Mouse (Mus musculus): ENCODE data around the gene Olfr598. TPM values are rescaled to one million over a fixed set of nuclear protein-coding genes. Genes with fewer than 3 reads are reported as not detected.
"Not testable (repeated sequence)": the region's sequence is repeated elsewhere in the genome, so short reads cannot be mapped to it uniquely, and the experiment has no call there.

The Olfr598 gene
- not detected in 2 replicates for total RNA-seq (2014; rRNA removed)
- polyA plus RNA-seq (2015; fragmentation: Nextera tagmentation; extraction: Ambion mirVana): not detected in 2 replicates

GRCm38 (mm10) chr7:103323268-103323667 lies at the start of gene Olfr598:
TSS of gene Olfr598 (plus strand) at chr7:103323568.
- H3K4me3 ChIP-seq (ENCODE audit: low read length): no peak within 1 kb of the TSS
- no peaks in the 10 kb centered on the region for H3K36me3 ChIP-seq (ENCODE audit: insufficient read depth, low read length)
- no peaks in the 10 kb centered on the region for H3K4me1 ChIP-seq (ENCODE audit: insufficient read depth, low read length)
- no peak within 1 kb of the TSS for H3K4me2 ChIP-seq (ENCODE audit: low read depth, low read length)
- ATAC-seq (no peak), DNase-seq (ENCODE audit: low spot score) (no peak)
- no peaks in the 10 kb centered on the region for H3K27me3 ChIP-seq (ENCODE audit: insufficient read depth, low read length)
- no peak for TF ChIP-seq CTCF (IDR thresholded peaks at IDR 0.05; ENCODE audit: low read depth)
- no peak within 1 kb of the TSS for H3K27ac ChIP-seq
- H3K9me3 ChIP-seq (ENCODE audit: low read length): no peaks in the 10 kb centered on the region
- H3K9ac ChIP-seq (replicated peaks; ENCODE audit: low read length): no peak within 1 kb of the TSS

GRCm38 (mm10) chr7:103305348-103305747 lies 18.0 kb upstream of the Olfr598 start, which contains the start of gene Olfr596:
TSS of gene Olfr596 (plus strand) at chr7:103305648.
- not testable (repeated sequence) for H3K36me3 ChIP-seq (ENCODE audit: insufficient read depth, low read length); H3K9ac ChIP-seq (replicated peaks; ENCODE audit: low read length); H3K27me3 ChIP-seq (ENCODE audit: insufficient read depth, low read length); H3K27ac ChIP-seq; ATAC-seq; H3K4me2 ChIP-seq (ENCODE audit: low read depth, low read length); DNase-seq (ENCODE audit: low spot score); H3K4me1 ChIP-seq (ENCODE audit: insufficient read depth, low read length); H3K4me3 ChIP-seq (ENCODE audit: low read length); H3K9me3 ChIP-seq (ENCODE audit: low read length)
- WGBS: 79% methylated on average over 2 of the region's 2 CpGs

GRCm38 (mm10) chr7:103316015-103316414 lies 7.4 kb upstream of the Olfr598 start, which contains the start of gene Olfr597:
TSS of gene Olfr597 (plus strand) at chr7:103316315.
- H3K27me3 ChIP-seq (ENCODE audit: insufficient read depth, low read length); H3K4me2 ChIP-seq (ENCODE audit: low read depth, low read length); H3K9ac ChIP-seq (replicated peaks; ENCODE audit: low read length); DNase-seq (ENCODE audit: low spot score); H3K36me3 ChIP-seq (ENCODE audit: insufficient read depth, low read length); H3K9me3 ChIP-seq (ENCODE audit: low read length); ATAC-seq; H3K4me3 ChIP-seq (ENCODE audit: low read length); H3K4me1 ChIP-seq (ENCODE audit: insufficient read depth, low read length); H3K27ac ChIP-seq: not testable (repeated sequence)
- WGBS: 85% methylated on average over 2 of the region's 2 CpGs

GRCm38 (mm10) chr7:103335617-103336016 lies 12.2 kb downstream of the Olfr598 start, which contains the start of gene Olfr599:
TSS of gene Olfr599 (plus strand) at chr7:103335917.
- no peak within 1 kb of the TSS for H3K4me2 ChIP-seq (ENCODE audit: low read depth, low read length)
- TF ChIP-seq CTCF (IDR thresholded peaks at IDR 0.05; ENCODE audit: low read depth): no peak
- H3K9me3 ChIP-seq (ENCODE audit: low read length): no peaks in the 10 kb centered on the region
- no peaks in the 10 kb centered on the region for H3K4me1 ChIP-seq (ENCODE audit: insufficient read depth, low read length)
- no peak within 1 kb of the TSS for H3K4me3 ChIP-seq (ENCODE audit: low read length)
- no peak within 1 kb of the TSS for H3K9ac ChIP-seq (replicated peaks; ENCODE audit: low read length)
- ATAC-seq (no peak), DNase-seq (ENCODE audit: low spot score) (no peak)
- H3K27me3 ChIP-seq (ENCODE audit: insufficient read depth, low read length): no peaks in the 10 kb centered on the region
- no peak within 1 kb of the TSS for H3K27ac ChIP-seq
- WGBS: 93% methylated on average over 1 of the region's 1 CpGs
- H3K36me3 ChIP-seq (ENCODE audit: insufficient read depth, low read length): no peaks in the 10 kb centered on the region

GRCm38 (mm10) chr7:103349569-103349968 lies 26.2 kb downstream of the Olfr598 start, which contains the start of gene Olfr600:
TSS of gene Olfr600 (minus strand) at chr7:103349669.
- ATAC-seq: no peak
- TF ChIP-seq CTCF (IDR thresholded peaks at IDR 0.05; ENCODE audit: low read depth): no peak
- no peak for DNase-seq (ENCODE audit: low spot score)
- no peak within 1 kb of the TSS for H3K4me3 ChIP-seq (ENCODE audit: low read length)
- H3K36me3 ChIP-seq (ENCODE audit: insufficient read depth, low read length): no peaks in the 10 kb centered on the region
- no peak within 1 kb of the TSS for H3K4me2 ChIP-seq (ENCODE audit: low read depth, low read length)
- H3K9me3 ChIP-seq (ENCODE audit: low read length): no peaks in the 10 kb centered on the region
- no peaks in the 10 kb centered on the region for H3K4me1 ChIP-seq (ENCODE audit: insufficient read depth, low read length)
- no peak within 1 kb of the TSS for H3K9ac ChIP-seq (replicated peaks; ENCODE audit: low read length)
- H3K27me3 ChIP-seq (ENCODE audit: insufficient read depth, low read length): no peaks in the 10 kb centered on the region
- H3K27ac ChIP-seq: no peak within 1 kb of the TSS

GRCm38 (mm10) chr7:103362555-103362954 lies 39.2 kb downstream of the Olfr598 start, which contains the start of gene Olfr601:
TSS of gene Olfr601 (minus strand) at chr7:103362655.
- ATAC-seq: no peak
- no peak within 1 kb of the TSS for H3K4me3 ChIP-seq (ENCODE audit: low read length)
- no peak within 1 kb of the TSS for H3K9ac ChIP-seq (replicated peaks; ENCODE audit: low read length)
- 93% methylated on average over 1 of the region's 1 CpGs for WGBS
- H3K27ac ChIP-seq: no peak within 1 kb of the TSS
- no peak for TF ChIP-seq CTCF (IDR thresholded peaks at IDR 0.05; ENCODE audit: low read depth)
- H3K9me3 ChIP-seq (ENCODE audit: low read length): no peaks in the 10 kb centered on the region
- DNase-seq (ENCODE audit: low spot score): no peak
- H3K4me2 ChIP-seq (ENCODE audit: low read depth, low read length): no peak within 1 kb of the TSS
- no peaks in the 10 kb centered on the region for H3K4me1 ChIP-seq (ENCODE audit: insufficient read depth, low read length)
- H3K27me3 ChIP-seq (ENCODE audit: insufficient read depth, low read length): no peaks in the 10 kb centered on the region
- no peaks in the 10 kb centered on the region for H3K36me3 ChIP-seq (ENCODE audit: insufficient read depth, low read length)

Other genes with a start within 250 kb of the Olfr598 start
- gene Olfr584, start 241.7 kb upstream of the Olfr598 start, total RNA-seq (2014; rRNA removed): not detected in 2 replicates
- not detected in 2 replicates for gene Olfr584, start 241.7 kb upstream of the Olfr598 start, polyA plus RNA-seq (2015; fragmentation: Nextera tagmentation; extraction: Ambion mirVana)
- not detected in 2 replicates for gene Olfr585, start 225.8 kb upstream of the Olfr598 start, total RNA-seq (2014; rRNA removed)
- gene Olfr585, start 225.8 kb upstream of the Olfr598 start, polyA plus RNA-seq (2015; fragmentation: Nextera tagmentation; extraction: Ambion mirVana): not detected in 2 replicates
- not detected in 2 replicates for gene Olfr586, start 197.9 kb upstream of the Olfr598 start, total RNA-seq (2014; rRNA removed)
- not detected in 2 replicates for gene Olfr586, start 197.9 kb upstream of the Olfr598 start, polyA plus RNA-seq (2015; fragmentation: Nextera tagmentation; extraction: Ambion mirVana)
- not detected in 2 replicates for gene Olfr588-ps1, start 182.7 kb upstream of the Olfr598 start, total RNA-seq (2014; rRNA removed)
- gene Olfr588-ps1, start 182.7 kb upstream of the Olfr598 start, polyA plus RNA-seq (2015; fragmentation: Nextera tagmentation; extraction: Ambion mirVana): not detected in 2 replicates
- gene Olfr589, start 167.2 kb upstream of the Olfr598 start, total RNA-seq (2014; rRNA removed): not detected in 2 replicates
- not detected in 2 replicates for gene Olfr589, start 167.2 kb upstream of the Olfr598 start, polyA plus RNA-seq (2015; fragmentation: Nextera tagmentation; extraction: Ambion mirVana)
- gene Olfr591, start 145.2 kb upstream of the Olfr598 start, total RNA-seq (2014; rRNA removed): not detected in 2 replicates
- gene Olfr591, start 145.2 kb upstream of the Olfr598 start, polyA plus RNA-seq (2015; fragmentation: Nextera tagmentation; extraction: Ambion mirVana): not detected in 2 replicates
- not detected in 2 replicates for gene Olfr592, start 138.8 kb upstream of the Olfr598 start, total RNA-seq (2014; rRNA removed)
- gene Olfr592, start 138.8 kb upstream of the Olfr598 start, polyA plus RNA-seq (2015; fragmentation: Nextera tagmentation; extraction: Ambion mirVana): not detected in 2 replicates
- gene Olfr593, start 111.7 kb upstream of the Olfr598 start, total RNA-seq (2014; rRNA removed): not detected in 2 replicates
- gene Olfr593, start 111.7 kb upstream of the Olfr598 start, polyA plus RNA-seq (2015; fragmentation: Nextera tagmentation; extraction: Ambion mirVana): not detected in 2 replicates
- not detected in 2 replicates for gene Olfr594, start 106.6 kb upstream of the Olfr598 start, total RNA-seq (2014; rRNA removed)
- not detected in 2 replicates for gene Olfr594, start 106.6 kb upstream of the Olfr598 start, polyA plus RNA-seq (2015; fragmentation: Nextera tagmentation; extraction: Ambion mirVana)
- gene Usp17ld, start 71.1 kb upstream of the Olfr598 start, total RNA-seq (2014; rRNA removed): not detected in 2 replicates
- gene Usp17ld, start 71.1 kb upstream of the Olfr598 start, polyA plus RNA-seq (2015; fragmentation: Nextera tagmentation; extraction: Ambion mirVana): not detected in 2 replicates
- not detected in 2 replicates for gene Olfr596, start 17.9 kb upstream of the Olfr598 start, total RNA-seq (2014; rRNA removed)
- not detected in 2 replicates for gene Olfr596, start 17.9 kb upstream of the Olfr598 start, polyA plus RNA-seq (2015; fragmentation: Nextera tagmentation; extraction: Ambion mirVana)
- gene Olfr597, start 7.3 kb upstream of the Olfr598 start, total RNA-seq (2014; rRNA removed): not detected in 2 replicates
- not detected in 2 replicates for gene Olfr597, start 7.3 kb upstream of the Olfr598 start, polyA plus RNA-seq (2015; fragmentation: Nextera tagmentation; extraction: Ambion mirVana)
- not detected in 2 replicates for gene Olfr599, start 12.3 kb downstream of the Olfr598 start, total RNA-seq (2014; rRNA removed)
- gene Olfr599, start 12.3 kb downstream of the Olfr598 start, polyA plus RNA-seq (2015; fragmentation: Nextera tagmentation; extraction: Ambion mirVana): not detected in 2 replicates
- not detected in 2 replicates for gene Olfr600, start 26.1 kb downstream of the Olfr598 start, total RNA-seq (2014; rRNA removed)
- not detected in 2 replicates for gene Olfr600, start 26.1 kb downstream of the Olfr598 start, polyA plus RNA-seq (2015; fragmentation: Nextera tagmentation; extraction: Ambion mirVana)
- gene Olfr601, start 39.1 kb downstream of the Olfr598 start, total RNA-seq (2014; rRNA removed): not detected in 2 replicates
- gene Olfr601, start 39.1 kb downstream of the Olfr598 start, polyA plus RNA-seq (2015; fragmentation: Nextera tagmentation; extraction: Ambion mirVana): not detected in 2 replicates
- not detected in 2 replicates for gene Olfr603, start 62.6 kb downstream of the Olfr598 start, total RNA-seq (2014; rRNA removed)
- not detected in 2 replicates for gene Olfr603, start 62.6 kb downstream of the Olfr598 start, polyA plus RNA-seq (2015; fragmentation: Nextera tagmentation; extraction: Ambion mirVana)
- gene Usp17lc, start 91.5 kb downstream of the Olfr598 start, total RNA-seq (2014; rRNA removed): not detected in 2 replicates
- gene Usp17lc, start 91.5 kb downstream of the Olfr598 start, polyA plus RNA-seq (2015; fragmentation: Nextera tagmentation; extraction: Ambion mirVana): not detected in 2 replicates
- not detected in 2 replicates for gene Olfr605, start 121.9 kb downstream of the Olfr598 start, total RNA-seq (2014; rRNA removed)
- not detected in 2 replicates for gene Olfr605, start 121.9 kb downstream of the Olfr598 start, polyA plus RNA-seq (2015; fragmentation: Nextera tagmentation; extraction: Ambion mirVana)
- not detected in 2 replicates for gene Olfr606, start 125.5 kb downstream of the Olfr598 start, total RNA-seq (2014; rRNA removed)
- not detected in 2 replicates for gene Olfr606, start 125.5 kb downstream of the Olfr598 start, polyA plus RNA-seq (2015; fragmentation: Nextera tagmentation; extraction: Ambion mirVana)
- gene Olfr607, start 140.6 kb downstream of the Olfr598 start, total RNA-seq (2014; rRNA removed): not detected in 2 replicates
- not detected in 2 replicates for gene Olfr607, start 140.6 kb downstream of the Olfr598 start, polyA plus RNA-seq (2015; fragmentation: Nextera tagmentation; extraction: Ambion mirVana)
- gene Olfr608, start 146.3 kb downstream of the Olfr598 start, total RNA-seq (2014; rRNA removed): not detected in 2 replicates
- gene Olfr608, start 146.3 kb downstream of the Olfr598 start, polyA plus RNA-seq (2015; fragmentation: Nextera tagmentation; extraction: Ambion mirVana): not detected in 2 replicates
- not detected in 2 replicates for gene Olfr609, start 174.5 kb downstream of the Olfr598 start, total RNA-seq (2014; rRNA removed)
- gene Olfr609, start 174.5 kb downstream of the Olfr598 start, polyA plus RNA-seq (2015; fragmentation: Nextera tagmentation; extraction: Ambion mirVana): not detected in 2 replicates
- gene Olfr610, start 188.6 kb downstream of the Olfr598 start, total RNA-seq (2014; rRNA removed): not detected in 2 replicates
- gene Olfr610, start 188.6 kb downstream of the Olfr598 start, polyA plus RNA-seq (2015; fragmentation: Nextera tagmentation; extraction: Ambion mirVana): not detected in 2 replicates
- gene Olfr611, start 197.3 kb downstream of the Olfr598 start, total RNA-seq (2014; rRNA removed): not detected in 2 replicates
- gene Olfr611, start 197.3 kb downstream of the Olfr598 start, polyA plus RNA-seq (2015; fragmentation: Nextera tagmentation; extraction: Ambion mirVana): not detected in 2 replicates
- not detected in 2 replicates for gene Olfr612, start 219.1 kb downstream of the Olfr598 start, total RNA-seq (2014; rRNA removed)
- not detected in 2 replicates for gene Olfr612, start 219.1 kb downstream of the Olfr598 start, polyA plus RNA-seq (2015; fragmentation: Nextera tagmentation; extraction: Ambion mirVana)
- gene Olfr613, start 224.5 kb downstream of the Olfr598 start, total RNA-seq (2014; rRNA removed): not detected in 2 replicates
- not detected in 2 replicates for gene Olfr613, start 224.5 kb downstream of the Olfr598 start, polyA plus RNA-seq (2015; fragmentation: Nextera tagmentation; extraction: Ambion mirVana)
- not detected in 2 replicates for gene Olfr615, start 232.5 kb downstream of the Olfr598 start, total RNA-seq (2014; rRNA removed)
- not detected in 2 replicates for gene Olfr615, start 232.5 kb downstream of the Olfr598 start, polyA plus RNA-seq (2015; fragmentation: Nextera tagmentation; extraction: Ambion mirVana)
- not detected in 2 replicates for gene Olfr616, start 245.6 kb downstream of the Olfr598 start, total RNA-seq (2014; rRNA removed)
- gene Olfr616, start 245.6 kb downstream of the Olfr598 start, polyA plus RNA-seq (2015; fragmentation: Nextera tagmentation; extraction: Ambion mirVana): not detected in 2 replicates
- gene Olfr617, start 249.5 kb downstream of the Olfr598 start, total RNA-seq (2014; rRNA removed): not detected in 2 replicates
- gene Olfr617, start 249.5 kb downstream of the Olfr598 start, polyA plus RNA-seq (2015; fragmentation: Nextera tagmentation; extraction: Ambion mirVana): not detected in 2 replicates